Mouse (Mus musculus): ENCODE data around the gene Ergic1.

- TF ChIP-seq MYOD1 (IDR thresholded peaks at IDR 0.05; ENCODE audit: control insufficient read depth, insufficient read length, low read depth) (no peak), MAX (IDR thresholded peaks at IDR 0.05) (no peak)
Measured at GRCm38 (mm10) chr17:26698846-26699245, 137.6 kb downstream of the Ergic1 start.
